Mouse (Mus musculus) liver, postnatal 0 days (tissue): Measurements from ENCODE around the gene Rac2.

Experiments used
- CTCF ChIP-seq: sonication (generic); IDR thresholded peaks from 2 replicates; pipeline ENCODE4 v1.5.1; 2016; ENCODE audit warnings: antibody characterized with exemption, low read depth
- EP300 ChIP-seq: IDR thresholded peaks from 2 replicates; pipeline ENCODE4 v1.6.1; 2016; ENCODE audit warnings: antibody characterized with exemption, low read depth, mild to moderate bottlenecking

DNA sequence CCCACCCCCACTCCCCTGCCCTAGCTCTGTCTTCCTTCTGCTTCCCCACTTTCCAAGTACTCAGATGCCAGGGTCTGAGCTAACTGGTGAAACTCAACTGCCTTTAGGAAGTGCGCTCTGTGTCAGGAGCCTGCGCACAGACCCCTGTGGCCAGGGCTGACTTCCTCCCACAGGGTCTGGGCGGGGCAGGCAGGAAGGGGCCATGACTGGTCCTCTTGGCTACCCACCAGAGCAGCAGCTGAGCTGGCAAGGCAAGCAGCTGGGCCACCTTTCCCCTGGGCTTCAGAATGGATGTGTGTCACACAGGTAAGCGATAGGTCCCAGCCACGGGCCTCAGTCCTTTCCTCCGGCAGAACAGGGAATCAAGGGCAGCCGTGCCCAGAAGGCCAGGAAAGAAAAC, 24.3 kb upstream of the Rac2 start, which contains the start of gene Cyth4:
- TF ChIP-seq CTCF (no peak), EP300 (no peak)
